Mouse (Mus musculus): ENCODE data around the gene Il1f6. TPM values are rescaled to one million over a fixed set of nuclear protein-coding genes. Genes with fewer than 3 reads are reported as not detected.
"Not testable (repeated sequence)": the region's sequence is repeated elsewhere in the genome, so short reads cannot be mapped to it uniquely, and the experiment has no call there.

The Il1f6 gene
- polyA plus RNA-seq (2012; rRNA removed) = not detected in 2 replicates

GRCm38 (mm10) chr2:24215118-24215517 is at the start of gene Il1f6:
Gene Il1f6, plus strand, starts transcription at chr2:24215418.
- no peak for DNase-seq (ENCODE audit: low read depth)
- TF ChIP-seq POLR2A (IDR thresholded peaks at IDR 0.05; ENCODE audit: borderline replicate concordance, extremely low read depth, insufficient read depth, insufficient read length, poor library complexity, severe bottlenecking) (no peak), CTCF (IDR thresholded peaks at IDR 0.05; ENCODE audit: borderline replicate concordance, extremely low read depth, insufficient read depth, insufficient read length) (no peak)

- peak; percentile 58; the same call in 1 of the 2 replicates for TF ChIP-seq CTCF (IDR thresholded peaks at IDR 0.05; ENCODE audit: borderline replicate concordance, extremely low read depth, insufficient read depth, insufficient read length)
- peak; percentile 83 for DNase-seq (ENCODE audit: low read depth)
Measured at GRCm38 (mm10) chr2:24181683-24182331, 33.4 kb upstream of the Il1f6 start.

- not testable (repeated sequence) for DNase-seq (ENCODE audit: low read depth)
Measured at GRCm38 (mm10) chr2:24182423-24183147, 32.6 kb upstream of the Il1f6 start.

- not testable (repeated sequence) for DNase-seq (ENCODE audit: low read depth)
Measured at GRCm38 (mm10) chr2:24184092-24184491, 31.1 kb upstream of the Il1f6 start.

- no peak for DNase-seq (ENCODE audit: low read depth)
- no peak for TF ChIP-seq POLR2A (IDR thresholded peaks at IDR 0.05; ENCODE audit: borderline replicate concordance, extremely low read depth, insufficient read depth, insufficient read length, poor library complexity, severe bottlenecking)
- TF ChIP-seq CTCF (IDR thresholded peaks at IDR 0.05; ENCODE audit: borderline replicate concordance, extremely low read depth, insufficient read depth, insufficient read length) = no peak
Measured at GRCm38 (mm10) chr2:24186176-24186575, 29.0 kb upstream of the Il1f6 start, which contains the start of gene Il1f9. Gene Il1f9, plus strand, starts transcription at chr2:24186476.

- DNase-seq (ENCODE audit: low read depth) = no peak
- TF ChIP-seq CTCF (IDR thresholded peaks at IDR 0.05; ENCODE audit: borderline replicate concordance, extremely low read depth, insufficient read depth, insufficient read length) (no peak), POLR2A (IDR thresholded peaks at IDR 0.05; ENCODE audit: borderline replicate concordance, extremely low read depth, insufficient read depth, insufficient read length, poor library complexity, severe bottlenecking) (no peak)
Measured at GRCm38 (mm10) chr2:24187585-24187984, 27.6 kb upstream of the Il1f6 start.

- peak; percentile 1 for DNase-seq (ENCODE audit: low read depth)
- TF ChIP-seq POLR2A (IDR thresholded peaks at IDR 0.05; ENCODE audit: borderline replicate concordance, extremely low read depth, insufficient read depth, insufficient read length, poor library complexity, severe bottlenecking) (no peak), CTCF (IDR thresholded peaks at IDR 0.05; ENCODE audit: borderline replicate concordance, extremely low read depth, insufficient read depth, insufficient read length) (peak; percentile 12; the same call in 1 of the 2 replicates)
Measured at GRCm38 (mm10) chr2:24188189-24188588, 27.0 kb upstream of the Il1f6 start.

- no peak for DNase-seq (ENCODE audit: low read depth)
- TF ChIP-seq POLR2A (IDR thresholded peaks at IDR 0.05; ENCODE audit: borderline replicate concordance, extremely low read depth, insufficient read depth, insufficient read length, poor library complexity, severe bottlenecking) = no peak
- TF ChIP-seq CTCF (IDR thresholded peaks at IDR 0.05; ENCODE audit: borderline replicate concordance, extremely low read depth, insufficient read depth, insufficient read length) = no peak
Measured at GRCm38 (mm10) chr2:24227191-24227590, 12.0 kb downstream of the Il1f6 start.

GRCm38 (mm10) chr2:24267503-24267902 is 52.3 kb downstream of the Il1f6 start:
- TF ChIP-seq CTCF (IDR thresholded peaks at IDR 0.05; ENCODE audit: borderline replicate concordance, extremely low read depth, insufficient read depth, insufficient read length) (no peak), POLR2A (IDR thresholded peaks at IDR 0.05; ENCODE audit: borderline replicate concordance, extremely low read depth, insufficient read depth, insufficient read length, poor library complexity, severe bottlenecking) (no peak)
- no peak for DNase-seq (ENCODE audit: low read depth)

GRCm38 (mm10) chr2:24273619-24274018 is 58.4 kb downstream of the Il1f6 start:
- DNase-seq (ENCODE audit: low read depth) = no peak
- no peak for TF ChIP-seq CTCF (IDR thresholded peaks at IDR 0.05; ENCODE audit: borderline replicate concordance, extremely low read depth, insufficient read depth, insufficient read length)
- TF ChIP-seq POLR2A (IDR thresholded peaks at IDR 0.05; ENCODE audit: borderline replicate concordance, extremely low read depth, insufficient read depth, insufficient read length, poor library complexity, severe bottlenecking) = no peak

- TF ChIP-seq POLR2A (IDR thresholded peaks at IDR 0.05; ENCODE audit: borderline replicate concordance, extremely low read depth, insufficient read depth, insufficient read length, poor library complexity, severe bottlenecking) = no peak
- no peak for TF ChIP-seq CTCF (IDR thresholded peaks at IDR 0.05; ENCODE audit: borderline replicate concordance, extremely low read depth, insufficient read depth, insufficient read length)
- DNase-seq (ENCODE audit: low read depth) = peak; percentile 1
Measured at GRCm38 (mm10) chr2:24275146-24275545, 59.9 kb downstream of the Il1f6 start.

Other genes starting within 250 kb of the Il1f6 start
- 1.6 and 2.5 TPM in 2 replicates for gene Hnmt, start 166.0 kb upstream of the Il1f6 start, polyA plus RNA-seq (2012; rRNA removed)
- not detected in 2 replicates for gene Tbpl2, start 118.8 kb upstream of the Il1f6 start, polyA plus RNA-seq (2012; rRNA removed)
- not detected in 2 replicates for gene Il1f8, start 62.3 kb upstream of the Il1f6 start, polyA plus RNA-seq (2012; rRNA removed)
- gene Il1f9, start 28.9 kb upstream of the Il1f6 start, polyA plus RNA-seq (2012; rRNA removed) = not detected in 2 replicates
- gene Il1f5, start 61.5 kb downstream of the Il1f6 start, polyA plus RNA-seq (2012; rRNA removed) = 0.07 TPM in 1 of 2 replicates, not detected in the other
- not detected in 2 replicates for gene Il1f10, start 75.8 kb downstream of the Il1f6 start, polyA plus RNA-seq (2012; rRNA removed)
- 0.08 and 0.15 TPM in 2 replicates for gene Il1rn, start 121.4 kb downstream of the Il1f6 start, polyA plus RNA-seq (2012; rRNA removed)
- gene Psd4, start 152.2 kb downstream of the Il1f6 start, polyA plus RNA-seq (2012; rRNA removed) = 0.42 and 0.53 TPM in 2 replicates

All from brain, embryonic 14.5 days (tissue).